Mouse (Mus musculus) stomach, postnatal 0 days (tissue): ENCODE measurements around the gene Slc2a3. TPM values are rescaled to one million over a fixed set of nuclear protein-coding genes. Genes with fewer than 3 reads are reported as not detected.
A peak's percentile ranks its signal among the peaks of the same experiment; 100 is the strongest.

Experiments used
- ATAC-seq: fragments of 200-750 bp; cut with Nextera tagmentation; 2 replicates; pipeline ENCODE4 v1.8.0; 2017; ENCODE audit not compliant: low FRiP score, low TSS enrichment
- DNase-seq: peaks from one replicate; pipeline ENCODE4 v3.0.0-alpha.2; 2016; ENCODE audit warnings: low spot score
- H3K27ac ChIP-seq: fragments of 300-500 bp; sonication (generic); replicated peaks from 2 replicates; pipeline ENCODE4 v1.5.1; 2014; ENCODE audit warnings: mild to moderate bottlenecking, control low read depth
- H3K27me3 ChIP-seq: fragments of 300-500 bp; sonication (generic); 2 replicates; pipeline ENCODE4 v1.6.1; 2014; ENCODE audit warnings: low read length; ENCODE audit not compliant: control insufficient read depth, insufficient read depth
- H3K36me3 ChIP-seq: fragments of 300-500 bp; sonication (generic); 2 replicates; pipeline ENCODE4 v1.6.1; 2014; ENCODE audit warnings: low read length, mixed read lengths; ENCODE audit not compliant: control insufficient read depth, insufficient read depth
- H3K4me1 ChIP-seq: fragments of 300-500 bp; sonication (generic); replicated peaks from 2 replicates; pipeline ENCODE4 v1.6.1; 2014; ENCODE audit warnings: antibody characterized with exemption; ENCODE audit not compliant: control insufficient read depth, insufficient read depth
- H3K4me2 ChIP-seq: fragments of 300-500 bp; sonication (generic); replicated peaks from 2 replicates; pipeline ENCODE4 v1.6.1; 2014; ENCODE audit warnings: low read depth, mild to moderate bottlenecking, control low read depth, moderate library complexity
- H3K4me3 ChIP-seq: fragments of 300-500 bp; sonication (generic); 2 replicates; pipeline ENCODE4 v1.5.1; 2014; ENCODE audit warnings: low read depth, low read length, control low read depth
- H3K9ac ChIP-seq: fragments of 300-500 bp; sonication (generic); 2 replicates; pipeline ENCODE4 v1.6.1; 2014; ENCODE audit warnings: mild to moderate bottlenecking, low read length, control low read depth, mixed read lengths
- H3K9me3 ChIP-seq: fragments of 300-500 bp; sonication (generic); 2 replicates; pipeline ENCODE4 v1.6.1; 2016; ENCODE audit warnings: low read length; ENCODE audit not compliant: control insufficient read depth
- CTCF ChIP-seq: IDR thresholded peaks from 2 replicates; pipeline ENCODE4 v1.5.1; 2016; ENCODE audit warnings: antibody characterized with exemption, low read depth, mild to moderate bottlenecking, moderate library complexity
- EP300 ChIP-seq: optimal IDR thresholded peaks from 2 replicates; pipeline ENCODE3; 2016; ENCODE audit warnings: antibody characterized with exemption
- WGBS: fragments of 180-500 bp; shearing (Covaris S2); extraction: QIAGEN DNeasy Blood & Tissue Kit; methylation state at CpG from one replicate; pipeline ENCODE4 v1.1.7; 2014; 5-methylcytosine and 5-hydroxymethylcytosine counted together
- polyA plus RNA-seq: library from polyadenylated mRNA; unstranded; fragments of >200 nt; fragmentation: Nextera tagmentation; extraction: Ambion mirVana; gene quantifications from 2 replicates; pipeline ENCODE4 v1.2.1, GENCODE M21; 2015

Gene Slc2a3
- 3.3 and 4.0 TPM in 2 replicates for polyA plus RNA-seq

GRCm38 (mm10) chr6:122801301-122801800 is at the start of gene Slc2a3:
TSS of gene Slc2a3 (minus strand) at chr6:122801640.
- H3K4me2 ChIP-seq, result peak within 1 kb of the TSS; percentile 84
- H3K4me3 ChIP-seq, result peak within 1 kb of the TSS; percentile 46
- no peaks in the 10 kb centered on the region for H3K27me3 ChIP-seq
- H3K36me3 ChIP-seq, result no peaks in the 10 kb centered on the region
- no peak for TF ChIP-seq EP300
- no peak for TF ChIP-seq CTCF
- ATAC-seq (peak; percentile 57), DNase-seq (no peak)
- peak within 1 kb of the TSS; percentile 61 for H3K9ac ChIP-seq
- peak within 1 kb of the TSS; percentile 42; the same call in 1 of the 2 replicates for H3K27ac ChIP-seq
- H3K9me3 ChIP-seq, result no peaks in the 10 kb centered on the region
- WGBS, result under 1% methylated on average over 44 of the region's 46 CpGs
- peaks cover 10% of the 10 kb centered on the region; the same call in 1 of the 2 replicates for H3K4me1 ChIP-seq

DNA sequence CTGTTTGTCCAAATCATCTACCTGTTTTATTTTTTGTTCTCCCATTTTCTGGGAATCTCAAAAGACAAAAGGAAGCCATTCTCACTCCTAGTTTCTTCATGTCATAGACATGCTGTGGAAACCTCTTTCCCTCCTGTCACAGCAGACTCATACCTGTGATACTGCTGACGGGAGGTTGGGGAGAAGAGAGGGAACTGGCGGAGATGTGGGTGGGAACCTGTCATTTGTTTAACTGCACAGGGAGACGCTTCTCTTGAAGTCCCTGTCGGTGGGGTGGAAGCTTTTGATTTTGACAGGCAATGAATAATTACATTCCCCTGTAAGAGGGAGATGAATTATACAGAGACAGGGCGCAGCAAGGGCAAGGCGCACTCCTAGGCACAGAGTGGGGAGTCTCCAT is 42.3 kb upstream of the Slc2a3 start:
- TF ChIP-seq CTCF (no peak), EP300 (no peak)
- no peak for ATAC-seq
- H3K27ac ChIP-seq, result no peak overlapping the region
- H3K4me1 ChIP-seq, result no peaks in the 10 kb centered on the region
- H3K4me3 ChIP-seq, result no peak overlapping the region
- 50% methylated on average over 6 of the region's 6 CpGs for WGBS
- H3K4me2 ChIP-seq, result no peak overlapping the region
- peaks cover 29% of the 10 kb centered on the region for H3K36me3 ChIP-seq
- no peaks in the 10 kb centered on the region for H3K9me3 ChIP-seq
- no peaks in the 10 kb centered on the region for H3K27me3 ChIP-seq
- no peak overlapping the region for H3K9ac ChIP-seq
- no peak for DNase-seq

GRCm38 (mm10) chr6:122837539-122837938 is 36.1 kb upstream of the Slc2a3 start:
- Histone ChIP-seq H3K4me3 (no peak overlapping the region), H3K27ac (no peak overlapping the region), H3K4me1 (no peaks in the 10 kb centered on the region), H3K27me3 (no peaks in the 10 kb centered on the region), H3K9me3 (no peaks in the 10 kb centered on the region), H3K4me2 (no peak overlapping the region), H3K36me3 (peaks cover 57% of the 10 kb centered on the region), H3K9ac (no peak overlapping the region)
- no peak for TF ChIP-seq EP300
- no peak for TF ChIP-seq CTCF
- ATAC-seq (no peak), DNase-seq (no peak)
- WGBS, result 86% methylated on average over 5 of the region's 5 CpGs

DNA sequence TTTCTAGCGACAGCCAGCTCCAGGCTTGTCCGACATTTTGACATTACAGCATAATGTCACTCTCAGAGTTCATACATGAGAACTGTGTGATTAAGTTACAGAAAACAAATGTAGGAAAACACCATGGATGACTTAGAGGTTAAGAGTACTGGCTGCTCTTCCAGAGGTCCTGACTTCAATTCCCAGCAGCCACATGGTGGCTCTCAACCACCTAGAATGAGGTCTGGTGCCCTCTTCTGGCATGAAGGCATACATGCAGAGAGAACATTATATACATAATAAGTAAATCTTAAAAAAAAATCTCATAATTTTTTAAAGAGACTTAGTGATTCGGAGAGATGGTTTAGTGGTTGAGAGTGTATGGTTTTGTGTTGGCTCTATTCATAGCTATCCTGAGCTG is 35.5 kb upstream of the Slc2a3 start:
- Histone ChIP-seq H3K36me3 (peaks cover 60% of the 10 kb centered on the region), H3K4me1 (no peaks in the 10 kb centered on the region), H3K27me3 (no peaks in the 10 kb centered on the region), H3K27ac (no peak overlapping the region), H3K9me3 (no peaks in the 10 kb centered on the region), H3K4me3 (no peak overlapping the region), H3K4me2 (no peak overlapping the region), H3K9ac (no peak overlapping the region)
- DNase-seq, result no peak
- 97% methylated on average over 3 of the region's 3 CpGs for WGBS
- TF ChIP-seq CTCF, result peak; percentile 44
- no peak for TF ChIP-seq EP300
- ATAC-seq, result no peak

DNA sequence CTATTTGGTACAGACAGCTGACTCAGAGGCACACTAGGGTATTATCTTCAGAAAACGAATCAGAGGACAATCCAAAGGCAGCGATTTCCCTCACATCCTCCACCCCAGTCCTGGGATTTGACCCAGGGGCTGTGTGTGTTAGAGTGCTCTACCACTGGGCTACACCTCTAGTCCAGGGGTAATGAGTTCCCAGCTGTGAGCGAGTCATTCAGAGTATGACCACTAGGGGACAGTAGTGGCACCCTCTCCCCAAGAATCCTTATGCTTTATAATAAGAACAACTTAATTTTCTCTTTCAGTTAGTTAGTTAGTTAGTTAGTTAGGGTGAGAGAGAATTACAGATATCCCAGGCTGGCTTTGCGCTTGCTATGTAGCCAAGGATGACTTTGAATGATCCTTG is 32.9 kb upstream of the Slc2a3 start:
- no peaks in the 10 kb centered on the region for H3K9me3 ChIP-seq

GRCm38 (mm10) chr6:122832880-122833279 is 31.4 kb upstream of the Slc2a3 start:
- Histone ChIP-seq H3K27me3 (no peaks in the 10 kb centered on the region), H3K4me2 (no peak overlapping the region), H3K4me3 (no peak overlapping the region), H3K9me3 (no peaks in the 10 kb centered on the region), H3K4me1 (no peaks in the 10 kb centered on the region), H3K27ac (no peak overlapping the region), H3K9ac (no peak overlapping the region), H3K36me3 (peaks cover 46% of the 10 kb centered on the region)
- ATAC-seq (no peak), DNase-seq (no peak)
- WGBS, result 71% methylated on average over 7 of the region's 7 CpGs
- TF ChIP-seq EP300, result no peak
- TF ChIP-seq CTCF, result no peak

More for the DNA sequence above, 32.9 kb upstream of the Slc2a3 start:
- Histone ChIP-seq H3K4me1 (no peaks in the 10 kb centered on the region), H3K9ac (no peak overlapping the region), H3K27ac (no peak overlapping the region), H3K27me3 (no peaks in the 10 kb centered on the region), H3K4me2 (no peak overlapping the region), H3K4me3 (no peak overlapping the region), H3K36me3 (peaks cover 50% of the 10 kb centered on the region)
- 75% methylated on average over 4 of the region's 4 CpGs for WGBS
- TF ChIP-seq CTCF, result peak; percentile 84
- TF ChIP-seq EP300, result no peak
- no peak; the same call in 1 of the 2 replicates for ATAC-seq
- DNase-seq, result no peak
